Mouse (Mus musculus) embryonic facial prominence, embryonic 15.5 days (tissue): Measurements from ENCODE around the gene Katnal1. TPM values are rescaled to one million over a fixed set of nuclear protein-coding genes. Genes with fewer than 3 reads are reported as not detected.

Experiments
- ATAC-seq: fragments of 200-750 bp; cut with Nextera tagmentation; 2 replicates; pipeline ENCODE4 v1.8.0; 2017; ENCODE audit warnings: low read depth, moderate TSS enrichment; ENCODE audit not compliant: insufficient number of reproducible peaks, low FRiP score, low TSS enrichment
- H3K27ac ChIP-seq: fragments of 300-500 bp; sonication (generic); replicated peaks from 2 replicates; pipeline ENCODE4 v1.5.1; 2015; ENCODE audit warnings: mild to moderate bottlenecking, inconsistent platforms
- H3K27me3 ChIP-seq: fragments of 300-500 bp; sonication (generic); 2 replicates; pipeline ENCODE4 v1.6.1; 2015; ENCODE audit warnings: inconsistent platforms
- H3K36me3 ChIP-seq: fragments of 300-500 bp; sonication (generic); 2 replicates; pipeline ENCODE4 v1.6.1; 2015; ENCODE audit warnings: mild to moderate bottlenecking, inconsistent platforms
- H3K4me1 ChIP-seq: fragments of 300-500 bp; sonication (generic); 2 replicates; pipeline ENCODE4 v1.6.1; 2015; ENCODE audit warnings: inconsistent platforms
- H3K4me2 ChIP-seq: fragments of 300-500 bp; sonication (generic); replicated peaks from 2 replicates; pipeline ENCODE4 v1.6.1; 2015; ENCODE audit warnings: mild to moderate bottlenecking, inconsistent platforms
- H3K4me3 ChIP-seq: fragments of 300-500 bp; sonication (generic); replicated peaks from 2 replicates; pipeline ENCODE4 v1.5.1; 2015; ENCODE audit warnings: mild to moderate bottlenecking, inconsistent platforms
- H3K9ac ChIP-seq: fragments of 300-500 bp; sonication (generic); 2 replicates; pipeline ENCODE4 v1.6.1; 2015; ENCODE audit warnings: inconsistent platforms
- H3K9me3 ChIP-seq: fragments of 300-500 bp; sonication (generic); replicated peaks from 2 replicates; pipeline ENCODE4 v1.6.1; 2016; ENCODE audit warnings: inconsistent platforms
- WGBS: fragments of 180-500 bp; shearing (Covaris S2); methylation state at CpG from one replicate; pipeline ENCODE4 v1.1.7; 2015; 5-methylcytosine and 5-hydroxymethylcytosine counted together
- polyA plus RNA-seq: library from polyadenylated mRNA; unstranded; fragments of >200 nt; fragmentation: Nextera tagmentation; extraction: Ambion mirVana; gene quantifications from 2 replicates; pipeline ENCODE4 v1.2.1, GENCODE M21; 2015

The Katnal1 gene
- polyA plus RNA-seq, 1 experiment from 2014 or later, result 15.8 TPM

- Histone ChIP-seq H3K9ac (no peak overlapping the region), H3K4me2 (no peak overlapping the region), H3K36me3 (peaks cover 19% of the 10 kb centered on the region; the same call in 1 of the 2 replicates), H3K9me3 (no peaks in the 10 kb centered on the region), H3K27me3 (no peaks in the 10 kb centered on the region), H3K4me1 (peaks cover 9% of the 10 kb centered on the region; the same call in 1 of the 2 replicates), H3K4me3 (no peak overlapping the region), H3K27ac (no peak overlapping the region)
- 88% methylated on average over 9 of the region's 9 CpGs for WGBS
- no peak for ATAC-seq
Observed at GRCm38 (mm10) chr5:148924051-148924450, 5.1 kb downstream of the Katnal1 start.

GRCm38 (mm10) chr5:148923408-148923807, 5.7 kb downstream of the Katnal1 start:
- no peaks in the 10 kb centered on the region for H3K9me3 ChIP-seq
- 0 out of 2 replicates have a peak, but pooled peaks cover 7% of the 10 kb centered on the region for H3K4me1 ChIP-seq
- H3K36me3 ChIP-seq, result peaks cover 25% of the 10 kb centered on the region
- 61% methylated on average over 10 of the region's 10 CpGs for WGBS
- H3K9ac ChIP-seq, result no peak overlapping the region
- no peak overlapping the region for H3K27ac ChIP-seq
- no peak for ATAC-seq
- no peak overlapping the region for H3K4me2 ChIP-seq
- no peak overlapping the region for H3K4me3 ChIP-seq
- H3K27me3 ChIP-seq, result no peaks in the 10 kb centered on the region

- Histone ChIP-seq H3K4me3 (no peak overlapping the region), H3K9me3 (no peaks in the 10 kb centered on the region), H3K36me3 (peaks cover 31% of the 10 kb centered on the region), H3K4me2 (no peak overlapping the region), H3K9ac (no peak overlapping the region), H3K4me1 (0 out of 2 replicates have a peak, but pooled peaks cover 6% of the 10 kb centered on the region), H3K27ac (no peak overlapping the region), H3K27me3 (no peaks in the 10 kb centered on the region)
- 71% methylated on average over 5 of the region's 5 CpGs for WGBS
- no peak for ATAC-seq
Observed at GRCm38 (mm10) chr5:148922773-148923172, 6.3 kb downstream of the Katnal1 start.

GRCm38 (mm10) chr5:148918049-148918448, 11.1 kb downstream of the Katnal1 start:
- no peak overlapping the region for H3K27ac ChIP-seq
- H3K4me2 ChIP-seq, result no peak overlapping the region
- no peak overlapping the region for H3K4me3 ChIP-seq
- WGBS, result 66% methylated on average over 5 of the region's 5 CpGs
- peaks cover 43% of the 10 kb centered on the region for H3K36me3 ChIP-seq
- H3K9me3 ChIP-seq, result no peaks in the 10 kb centered on the region
- ATAC-seq, result no peak
- H3K27me3 ChIP-seq, result no peaks in the 10 kb centered on the region
- H3K4me1 ChIP-seq, result 0 out of 2 replicates have a peak, but pooled peaks cover 4% of the 10 kb centered on the region
- no peak overlapping the region for H3K9ac ChIP-seq

- 59% methylated on average over 6 of the region's 6 CpGs for WGBS
- 0 out of 2 replicates have a peak, but pooled peaks have one; percentile 47 for ATAC-seq
- H3K9me3 ChIP-seq, result no peaks in the 10 kb centered on the region
- peaks cover 49% of the 10 kb centered on the region for H3K36me3 ChIP-seq
- no peak overlapping the region for H3K4me3 ChIP-seq
- no peak overlapping the region for H3K9ac ChIP-seq
- 0 out of 2 replicates have a peak, but pooled peaks cover 4% of the 10 kb centered on the region for H3K4me1 ChIP-seq
- no peak overlapping the region for H3K4me2 ChIP-seq
- no peaks in the 10 kb centered on the region for H3K27me3 ChIP-seq
- peak overlapping the region; percentile 58; the same call in 1 of the 2 replicates for H3K27ac ChIP-seq
Observed at GRCm38 (mm10) chr5:148916775-148917174, 12.3 kb downstream of the Katnal1 start.

- ATAC-seq, result no peak
- Histone ChIP-seq H3K27ac (no peak overlapping the region), H3K36me3 (peaks cover 29% of the 10 kb centered on the region; the same call in 1 of the 2 replicates), H3K9ac (no peak overlapping the region), H3K9me3 (no peaks in the 10 kb centered on the region), H3K4me1 (peaks cover 15% of the 10 kb centered on the region), H3K4me2 (no peak overlapping the region), H3K4me3 (no peak overlapping the region), H3K27me3 (no peaks in the 10 kb centered on the region)
- WGBS, result 48% methylated on average over 3 of the region's 3 CpGs
Observed at GRCm38 (mm10) chr5:148912262-148912661, 16.9 kb downstream of the Katnal1 start.

GRCm38 (mm10) chr5:148910066-148910465, 19.1 kb downstream of the Katnal1 start:
- Histone ChIP-seq H3K4me3 (no peak overlapping the region), H3K4me2 (no peak overlapping the region), H3K4me1 (peaks cover 11% of the 10 kb centered on the region), H3K27me3 (no peaks in the 10 kb centered on the region), H3K9me3 (no peaks in the 10 kb centered on the region), H3K9ac (no peak overlapping the region), H3K36me3 (peaks cover 18% of the 10 kb centered on the region; the same call in 1 of the 2 replicates), H3K27ac (no peak overlapping the region)
- ATAC-seq, result no peak
- 83% methylated on average over 4 of the region's 4 CpGs for WGBS

- H3K9me3 ChIP-seq, result no peaks in the 10 kb centered on the region
- no peak overlapping the region for H3K4me2 ChIP-seq
- H3K27me3 ChIP-seq, result no peaks in the 10 kb centered on the region
- H3K27ac ChIP-seq, result no peak overlapping the region
- H3K9ac ChIP-seq, result no peak overlapping the region
- H3K4me1 ChIP-seq, result peaks cover 11% of the 10 kb centered on the region
- H3K36me3 ChIP-seq, result peaks cover 20% of the 10 kb centered on the region
- no peak overlapping the region for H3K4me3 ChIP-seq
- 46% methylated on average over 6 of the region's 6 CpGs for WGBS
- ATAC-seq, result no peak
Observed at GRCm38 (mm10) chr5:148909402-148909801, 19.7 kb downstream of the Katnal1 start.

GRCm38 (mm10) chr5:148909057-148909395, 20.1 kb downstream of the Katnal1 start:
- H3K36me3 ChIP-seq, result peaks cover 24% of the 10 kb centered on the region
- H3K9me3 ChIP-seq, result no peaks in the 10 kb centered on the region
- no peak overlapping the region for H3K9ac ChIP-seq
- H3K4me2 ChIP-seq, result no peak overlapping the region
- H3K4me1 ChIP-seq, result peaks cover 11% of the 10 kb centered on the region
- ATAC-seq, result 0 out of 2 replicates have a peak, but pooled peaks have one; percentile 34
- H3K27me3 ChIP-seq, result no peaks in the 10 kb centered on the region
- H3K4me3 ChIP-seq, result no peak overlapping the region
- no peak overlapping the region for H3K27ac ChIP-seq
- WGBS, result 32% methylated on average over 7 of the region's 7 CpGs

- Histone ChIP-seq H3K36me3 (peaks cover 21% of the 10 kb centered on the region), H3K9ac (no peak overlapping the region), H3K27ac (no peak overlapping the region), H3K4me3 (no peak overlapping the region), H3K9me3 (no peaks in the 10 kb centered on the region), H3K27me3 (no peaks in the 10 kb centered on the region), H3K4me1 (peaks cover 11% of the 10 kb centered on the region), H3K4me2 (no peak overlapping the region)
- ATAC-seq, result no peak
- 70% methylated on average over 17 of the region's 17 CpGs for WGBS
Observed at GRCm38 (mm10) chr5:148908191-148909056, 20.7 kb downstream of the Katnal1 start.

- Histone ChIP-seq H3K36me3 (peaks cover 16% of the 10 kb centered on the region), H3K27ac (no peak overlapping the region), H3K27me3 (no peaks in the 10 kb centered on the region), H3K4me2 (no peak overlapping the region), H3K9me3 (no peaks in the 10 kb centered on the region), H3K4me1 (peaks cover 11% of the 10 kb centered on the region), H3K4me3 (no peak overlapping the region), H3K9ac (no peak overlapping the region)
- 78% methylated on average over 4 of the region's 4 CpGs for WGBS
- ATAC-seq, result no peak
Observed at GRCm38 (mm10) chr5:148906305-148906704, 22.8 kb downstream of the Katnal1 start.
